Mouse (Mus musculus): ENCODE results near the gene Vwa3b.

DNA sequence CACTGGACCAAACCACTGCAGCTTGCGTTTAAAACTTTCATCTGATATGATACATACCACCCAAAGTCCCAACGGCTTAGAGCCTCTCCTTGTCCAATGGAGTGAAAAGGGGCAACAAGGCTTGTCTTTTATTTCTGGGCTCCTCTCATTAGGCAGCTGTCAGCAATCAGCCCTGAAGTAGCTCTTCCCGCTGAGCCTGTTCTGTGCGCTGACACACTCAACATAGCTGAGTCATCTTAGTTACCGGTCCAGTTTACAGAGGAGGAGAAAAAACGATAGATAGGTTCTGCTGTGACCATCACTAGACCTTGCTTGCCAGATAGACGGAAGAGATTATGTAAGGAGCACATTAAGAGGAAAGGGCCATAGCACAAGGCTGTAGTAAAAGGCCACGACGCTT lies 50.9 kb downstream of the Vwa3b start:
- no peak for TF ChIP-seq POLR2A (IDR thresholded peaks at IDR 0.05; ENCODE audit: low read depth, low read length)
- no peak for TF ChIP-seq CTCF (IDR thresholded peaks at IDR 0.05; ENCODE audit: extremely low read depth, insufficient read length, insufficient replicate concordance, low read depth, low read length)
